Mouse (Mus musculus) MEL (cell line): ENCODE measurements around the gene Pip4k2b. TPM values are rescaled to one million over a fixed set of nuclear protein-coding genes. Genes with fewer than 3 reads are reported as not detected.

Experiments
- DNase-seq: peaks from one replicate; pipeline ENCODE4 v3.0.0; 2011; ENCODE audit warnings: low read depth, low spot score
- H3K27ac ChIP-seq: 2 replicates; pipeline ENCODE4 v1.5.1; 2012; ENCODE audit warnings: low read depth, mild to moderate bottlenecking, control low read depth, low read length, moderate library complexity; ENCODE audit not compliant: control insufficient read depth
- H3K27me3 ChIP-seq, 2 experiments: fragments of 150-350 bp in 1 of 2; sonication (generic) in 1 of 2; 2 replicates each; pipeline ENCODE4 v1.6.1; 2012; ENCODE audit warnings: low read length in 2 of 2, mild to moderate bottlenecking in 2 of 2, improper control_type of control experiment in 1 of 2, moderate library complexity in 1 of 2; ENCODE audit not compliant: insufficient read depth in 2 of 2, control insufficient read depth in 1 of 2
- H3K36me3 ChIP-seq, 2 experiments: 2 replicates each; pipeline ENCODE4 v1.6.1; 2012 to 2014; ENCODE audit warnings: low read length in 2 of 2, improper control_type of control experiment in 1 of 2, inconsistent platforms in 1 of 2, mild to moderate bottlenecking in 1 of 2; ENCODE audit not compliant: insufficient read depth in 2 of 2, control insufficient read depth in 1 of 2
- H3K4me1 ChIP-seq, 2 experiments: fragments of 150-350 bp in 1 of 2; sonication (generic) in 1 of 2; 2 replicates each; pipeline ENCODE4 v1.6.1; 2012; ENCODE audit warnings: low read length in 2 of 2, improper control_type of control experiment in 1 of 2, mild to moderate bottlenecking in 1 of 2; ENCODE audit not compliant: insufficient read depth in 2 of 2, control insufficient read depth in 1 of 2
- H3K4me3 ChIP-seq, 2 experiments: fragments of 150-350 bp in 1 of 2; sonication (generic) in 1 of 2; 2 replicates each; pipeline ENCODE4 v1.5.1; 2012; ENCODE audit warnings: low read depth in 2 of 2, low read length in 2 of 2, mild to moderate bottlenecking in 2 of 2, moderate library complexity in 2 of 2, control low read depth in 1 of 2, improper control_type of control experiment in 1 of 2; ENCODE audit not compliant: control insufficient read depth in 1 of 2, insufficient read depth in 1 of 2
- H3K79me2 ChIP-seq: 2 replicates; pipeline ENCODE4 v1.6.1; 2012; ENCODE audit warnings: mild to moderate bottlenecking, low read length, moderate library complexity; ENCODE audit not compliant: control insufficient read depth, poor library complexity, insufficient read depth
- H3K9ac ChIP-seq: 2 replicates; pipeline ENCODE4 v1.6.1; 2012; ENCODE audit warnings: low read depth, mild to moderate bottlenecking, control low read depth, low read length, moderate library complexity; ENCODE audit not compliant: control insufficient read depth, poor library complexity, severe bottlenecking
- H3K9me3 ChIP-seq: fragments of 150-350 bp; sonication (generic); replicated peaks from 2 replicates; pipeline ENCODE4 v1.6.1; 2012; ENCODE audit warnings: mild to moderate bottlenecking, low read length, improper control_type of control experiment, moderate library complexity; ENCODE audit not compliant: insufficient read depth
- BHLHE40 ChIP-seq: IDR thresholded peaks from 2 replicates; pipeline ENCODE4 v1.6.1; 2012; ENCODE audit warnings: low read depth, mild to moderate bottlenecking, inconsistent platforms, low read length, improper control_type of control experiment, borderline replicate concordance
- CHD1 ChIP-seq: IDR thresholded peaks from 2 replicates; pipeline ENCODE4 v1.6.1; 2012; ENCODE audit warnings: low read depth, mild to moderate bottlenecking, inconsistent platforms, low read length, improper control_type of control experiment
- CHD2 ChIP-seq: IDR thresholded peaks from 2 replicates; pipeline ENCODE4 v1.6.1; 2011; ENCODE audit warnings: low read length, improper control_type of control experiment
- CTCF ChIP-seq, 3 experiments: IDR thresholded peaks in 2 of 3; conservative IDR thresholded peaks in 1 of 3; 2 replicates each; pipeline ENCODE4 v1.5.1; 2011 to 2012; ENCODE audit warnings: low read length in 3 of 3, low read depth in 2 of 3, mild to moderate bottlenecking in 2 of 3, improper control_type of control experiment in 1 of 3, inconsistent platforms in 1 of 3, mixed read lengths in 1 of 3, moderate library complexity in 1 of 3; ENCODE audit not compliant: control insufficient read depth in 1 of 3, insufficient read depth in 1 of 3, poor library complexity in 1 of 3, severe bottlenecking in 1 of 3
- E2F4 ChIP-seq: IDR thresholded peaks from 2 replicates; pipeline ENCODE4 v1.6.1; 2011; ENCODE audit warnings: low read depth, low read length, improper control_type of control experiment, borderline replicate concordance
- ELF1 ChIP-seq: IDR thresholded peaks from 2 replicates; pipeline ENCODE4 v1.6.1; 2014; ENCODE audit warnings: low read depth, mild to moderate bottlenecking, inconsistent platforms, low read length, improper control_type of control experiment, moderate library complexity
- EP300 ChIP-seq, 2 experiments: IDR thresholded peaks; 2 replicates each; pipeline ENCODE4 v1.6.1; 2011; ENCODE audit warnings: improper control_type of control experiment in 2 of 2, low read length in 2 of 2, low read depth in 1 of 2, mild to moderate bottlenecking in 1 of 2
- ETS1 ChIP-seq: IDR thresholded peaks from 2 replicates; pipeline ENCODE4 v1.6.1; 2012; ENCODE audit warnings: low read depth, mild to moderate bottlenecking, inconsistent platforms, low read length, improper control_type of control experiment, moderate library complexity
- GABPA ChIP-seq: IDR thresholded peaks from 2 replicates; pipeline ENCODE4 v1.6.1; 2012; ENCODE audit warnings: low read depth, mild to moderate bottlenecking, inconsistent platforms, low read length, improper control_type of control experiment, moderate library complexity
- GATA1 ChIP-seq: IDR thresholded peaks from 2 replicates; pipeline ENCODE4 v1.6.1; 2011; ENCODE audit warnings: low read depth, low read length, improper control_type of control experiment
- HCFC1 ChIP-seq: IDR thresholded peaks from 2 replicates; pipeline ENCODE4 v1.6.1; 2012; ENCODE audit warnings: low read depth, mild to moderate bottlenecking, inconsistent platforms, low read length, improper control_type of control experiment, moderate library complexity
- JUND ChIP-seq: IDR thresholded peaks from 2 replicates; pipeline ENCODE4 v1.6.1; 2011; ENCODE audit warnings: low read depth, mild to moderate bottlenecking, improper control_type of control experiment, low read length
- KAT2A ChIP-seq: conservative IDR thresholded peaks from 2 replicates; pipeline ENCODE4 v1.6.1; 2012; ENCODE audit warnings: low read depth, low read length, improper control_type of control experiment, inconsistent platforms
- MAFK ChIP-seq: IDR thresholded peaks from 2 replicates; pipeline ENCODE4 v1.6.1; 2011; ENCODE audit warnings: low read depth, mild to moderate bottlenecking, low read length, improper control_type of control experiment, borderline replicate concordance
- MAX ChIP-seq: IDR thresholded peaks from 2 replicates; pipeline ENCODE4 v1.6.1; 2011; ENCODE audit warnings: low read length, improper control_type of control experiment
- MAZ ChIP-seq: IDR thresholded peaks from 2 replicates; pipeline ENCODE4 v1.6.1; 2012; ENCODE audit warnings: low read depth, mild to moderate bottlenecking, inconsistent platforms, low read length, improper control_type of control experiment
- MXI1 ChIP-seq: IDR thresholded peaks from 2 replicates; pipeline ENCODE4 v1.6.1; 2011; ENCODE audit warnings: mild to moderate bottlenecking, low read depth, low read length, improper control_type of control experiment
- MYB ChIP-seq: IDR thresholded peaks from 2 replicates; pipeline ENCODE4 v1.6.1; 2011; ENCODE audit warnings: mild to moderate bottlenecking, low read depth, low read length, improper control_type of control experiment
- MYC ChIP-seq: IDR thresholded peaks from 2 replicates; pipeline ENCODE4 v1.6.1; 2011; ENCODE audit warnings: low read depth, mild to moderate bottlenecking, low read length, improper control_type of control experiment, moderate library complexity
- NELFE ChIP-seq: IDR thresholded peaks from 2 replicates; pipeline ENCODE4 v1.6.1; 2011; ENCODE audit warnings: low read depth, low read length, improper control_type of control experiment
- NRF1 ChIP-seq: IDR thresholded peaks from 2 replicates; pipeline ENCODE4 v1.6.1; 2014; ENCODE audit warnings: low read depth, mild to moderate bottlenecking, inconsistent platforms, low read length, improper control_type of control experiment, moderate library complexity; ENCODE audit not compliant: poor library complexity, insufficient read depth, severe bottlenecking
- POLR2A ChIP-seq, 2 experiments: IDR thresholded peaks; 2 replicates each; pipeline ENCODE4 v1.6.1; 2011 to 2012; ENCODE audit warnings: low read length in 2 of 2, mild to moderate bottlenecking in 2 of 2, control low read depth in 1 of 2, improper control_type of control experiment in 1 of 2, low read depth in 1 of 2, moderate library complexity in 1 of 2; ENCODE audit not compliant: control insufficient read depth in 1 of 2, insufficient read depth in 1 of 2, poor library complexity in 1 of 2
- POLR2AphosphoS2 ChIP-seq: IDR thresholded peaks from 2 replicates; pipeline ENCODE4 v1.6.1; 2011; ENCODE audit warnings: low read length, improper control_type of control experiment
- POLR2AphosphoS5 ChIP-seq: IDR thresholded peaks from 2 replicates; pipeline ENCODE4 v1.6.1; 2012; ENCODE audit warnings: low read depth, borderline replicate concordance, mild to moderate bottlenecking, inconsistent platforms, low read length, moderate library complexity, mixed read lengths
- RCOR1 ChIP-seq: IDR thresholded peaks from 2 replicates; pipeline ENCODE4 v1.6.1; 2012; ENCODE audit warnings: low read depth, mild to moderate bottlenecking, inconsistent platforms, low read length, improper control_type of control experiment
- SIN3A ChIP-seq: IDR thresholded peaks from 2 replicates; pipeline ENCODE4 v1.6.1; 2012; ENCODE audit warnings: low read length, improper control_type of control experiment, inconsistent platforms
- SMC3 ChIP-seq: IDR thresholded peaks from 2 replicates; pipeline ENCODE4 v1.6.1; 2011; ENCODE audit warnings: low read depth, low read length, improper control_type of control experiment
- TAL1 ChIP-seq: IDR thresholded peaks from 2 replicates; pipeline ENCODE4 v1.6.1; 2012; ENCODE audit warnings: mild to moderate bottlenecking, inconsistent platforms, low read length, moderate library complexity, mixed read lengths
- TBP ChIP-seq: IDR thresholded peaks from 2 replicates; pipeline ENCODE4 v1.8.0; 2011; ENCODE audit warnings: low read depth, low read length, improper control_type of control experiment
- TCF12 ChIP-seq: IDR thresholded peaks from 2 replicates; pipeline ENCODE4 v1.6.1; 2014; ENCODE audit warnings: low read depth, mild to moderate bottlenecking, inconsistent platforms, low read length, improper control_type of control experiment, moderate library complexity
- UBTF ChIP-seq: IDR thresholded peaks from 2 replicates; pipeline ENCODE4 v1.6.1; 2012; ENCODE audit warnings: low read depth, mild to moderate bottlenecking, inconsistent platforms, low read length, improper control_type of control experiment, moderate library complexity, borderline replicate concordance; ENCODE audit not compliant: insufficient read depth
- USF1 ChIP-seq: IDR thresholded peaks from 2 replicates; pipeline ENCODE4 v1.6.1; 2014; ENCODE audit warnings: low read depth, mild to moderate bottlenecking, inconsistent platforms, low read length, improper control_type of control experiment, moderate library complexity
- USF2 ChIP-seq, 2 experiments: IDR thresholded peaks; 2 replicates each; pipeline ENCODE4 v1.6.1; 2011 to 2012; ENCODE audit warnings: improper control_type of control experiment in 2 of 2, low read length in 2 of 2, borderline replicate concordance in 1 of 2, inconsistent platforms in 1 of 2, low read depth in 1 of 2, mild to moderate bottlenecking in 1 of 2; ENCODE audit not compliant: insufficient read depth in 1 of 2
- ZC3H11A ChIP-seq: IDR thresholded peaks from 2 replicates; pipeline ENCODE4 v1.6.1; 2012; ENCODE audit warnings: low read depth, mild to moderate bottlenecking, inconsistent platforms, low read length, improper control_type of control experiment
- ZKSCAN1 ChIP-seq: IDR thresholded peaks from 2 replicates; pipeline ENCODE4 v1.6.1; 2012; ENCODE audit warnings: low read depth, mild to moderate bottlenecking, inconsistent platforms, low read length, improper control_type of control experiment, moderate library complexity
- ZMIZ1 ChIP-seq: IDR thresholded peaks from 2 replicates; pipeline ENCODE4 v1.6.1; 2012; ENCODE audit warnings: low read depth, mild to moderate bottlenecking, inconsistent platforms, low read length, improper control_type of control experiment, moderate library complexity
- ZNF384 ChIP-seq: IDR thresholded peaks from 2 replicates; pipeline ENCODE4 v1.6.1; 2012; ENCODE audit warnings: low read depth, mild to moderate bottlenecking, inconsistent platforms, low read length, improper control_type of control experiment
- polyA plus RNA-seq, 2 experiments: library from polyadenylated mRNA; stranded (reverse) in 1 of 2; unstranded in 1 of 2; fragments of >175 nt in 1 of 2; fragments of >200 nt in 1 of 2; gene quantifications; 2 replicates each; pipeline versions ENCODE4 v1.2.1 to v1.2.4; 2012; ENCODE audit warnings: low replicate concordance in 2 of 2, low read depth in 1 of 2; ENCODE audit not compliant: insufficient read length in 2 of 2, insufficient read depth in 1 of 2, missing spikeins in 1 of 2
- total RNA-seq: library from RNA; depleted of rRNA; stranded (reverse); fragments of 300-350 nt; gene quantifications from 2 replicates; pipeline ENCODE4 v1.2.3, GENCODE M21; 2012

Gene Pip4k2b
- total and polyA plus RNA-seq, 3 experiments, result 40.2 to 57.3 (median 43.4) TPM

GRCm38 (mm10) chr11:97777129-97777529 is 32.6 kb upstream of the Pip4k2b start:
- H3K9me3 ChIP-seq, result no peaks in the 10 kb centered on the region
- peak overlapping the region; percentile 25; the same call in 1 of the 2 replicates for H3K27ac ChIP-seq
- no peak overlapping the region for H3K4me3 ChIP-seq
- H3K36me3 ChIP-seq, result peaks cover 31 to 32% of the 10 kb centered on the region in 2 experiments
- 0 out of 2 replicates have a peak overlapping the region, but pooled peaks have one; percentile 3 for H3K9ac ChIP-seq
- no peaks in the 10 kb centered on the region for H3K27me3 ChIP-seq
- peak; percentile 87 for DNase-seq
- peaks cover 0 to 10% of the 10 kb centered on the region in 2 experiments; a peak in 2 of 4 replicates for H3K4me1 ChIP-seq
- H3K79me2 ChIP-seq, result peaks cover 33% of the 10 kb centered on the region
- no peak for TF ChIP-seq UBTF
- no peak for TF ChIP-seq KAT2A
- TF ChIP-seq GABPA, result no peak
- TF ChIP-seq CHD2, result no peak
- no peak for TF ChIP-seq RCOR1
- TF ChIP-seq CTCF (IDR thresholded peaks at IDR 0.05 in 2 of 3, conservative IDR thresholded peaks at IDR 0.05 in 1 of 3; ENCODE audit: control insufficient read depth in 1 of 3, insufficient read depth in 1 of 3, low read depth in 2 of 3, low read length in 3 of 3, poor library complexity in 1 of 3, severe bottlenecking in 1 of 3), result peak; percentile 38 to 56 (median 50); a peak in 5 of 6 replicates
- TF ChIP-seq SIN3A, result peak; percentile 67
- TF ChIP-seq POLR2AphosphoS5, result no peak; the same call in 1 of the 2 replicates
- TF ChIP-seq SMC3, result 0 out of 2 replicates have a peak, but pooled peaks have one; percentile 30
- peak; percentile 40; the same call in 1 of the 2 replicates for TF ChIP-seq MAZ
- no peak for TF ChIP-seq TCF12
- TF ChIP-seq ETS1, result peak; percentile 26; the same call in 1 of the 2 replicates
- TF ChIP-seq TBP, result no peak
- peak; percentile 83 for TF ChIP-seq USF1
- 0 out of 2 replicates have a peak, but pooled peaks have one; percentile 11 for TF ChIP-seq MYB
- peak in 1 of 2 experiments; percentile 60; a peak in 2 of 4 replicates for TF ChIP-seq POLR2A (IDR thresholded peaks at IDR 0.05; ENCODE audit: control insufficient read depth in 1 of 2, insufficient read depth in 1 of 2, low read depth in 1 of 2, low read length in 2 of 2, poor library complexity in 1 of 2)
- TF ChIP-seq MYC, result peak; percentile 99
- peak; percentile 58 for TF ChIP-seq ZMIZ1
- TF ChIP-seq GATA1, result no peak
- peak; percentile 50; the same call in 1 of the 2 replicates for TF ChIP-seq JUND
- TF ChIP-seq HCFC1, result peak; percentile 52; the same call in 1 of the 2 replicates
- TF ChIP-seq MAFK, result no peak
- TF ChIP-seq ELF1, result no peak
- TF ChIP-seq MXI1, result peak; percentile 95
- no peak for TF ChIP-seq TAL1
- TF ChIP-seq NELFE, result no peak
- no peak for TF ChIP-seq E2F4
- no peak for TF ChIP-seq ZKSCAN1
- TF ChIP-seq USF2 (IDR thresholded peaks at IDR 0.05; ENCODE audit: borderline replicate concordance in 1 of 2, insufficient read depth in 1 of 2, low read depth in 1 of 2, low read length in 2 of 2), result 0 out of 4 replicates have a peak, but pooled peaks of 1 of the 2 experiments have one; percentile 19
- 0 out of 2 replicates have a peak, but pooled peaks have one; percentile 82 for TF ChIP-seq CHD1
- peak; percentile 93 for TF ChIP-seq MAX
- no peak for TF ChIP-seq NRF1
- no peak for TF ChIP-seq BHLHE40
- no peak for TF ChIP-seq ZC3H11A
- TF ChIP-seq EP300 (IDR thresholded peaks at IDR 0.05; ENCODE audit: low read depth in 1 of 2, low read length in 2 of 2), result no peak
- TF ChIP-seq POLR2AphosphoS2, result no peak
- 0 out of 2 replicates have a peak, but pooled peaks have one; percentile 37 for TF ChIP-seq ZNF384
